Mouse (Mus musculus) embryonic facial prominence, embryonic 15.5 days (tissue): ENCODE results near the gene Gm28038. TPM values are rescaled to one million over a fixed set of nuclear protein-coding genes. Genes with fewer than 3 reads are reported as not detected.

Experiments
- ATAC-seq: fragments of 200-750 bp; cut with Nextera tagmentation; 2 replicates; pipeline ENCODE4 v1.8.0; 2017; ENCODE audit warnings: low read depth, moderate TSS enrichment; ENCODE audit not compliant: insufficient number of reproducible peaks, low FRiP score, low TSS enrichment
- H3K27ac ChIP-seq: fragments of 300-500 bp; sonication (generic); replicated peaks from 2 replicates; pipeline ENCODE4 v1.5.1; 2015; ENCODE audit warnings: mild to moderate bottlenecking, inconsistent platforms
- H3K27me3 ChIP-seq: fragments of 300-500 bp; sonication (generic); 2 replicates; pipeline ENCODE4 v1.6.1; 2015; ENCODE audit warnings: inconsistent platforms
- H3K36me3 ChIP-seq: fragments of 300-500 bp; sonication (generic); 2 replicates; pipeline ENCODE4 v1.6.1; 2015; ENCODE audit warnings: mild to moderate bottlenecking, inconsistent platforms
- H3K4me1 ChIP-seq: fragments of 300-500 bp; sonication (generic); 2 replicates; pipeline ENCODE4 v1.6.1; 2015; ENCODE audit warnings: inconsistent platforms
- H3K4me2 ChIP-seq: fragments of 300-500 bp; sonication (generic); replicated peaks from 2 replicates; pipeline ENCODE4 v1.6.1; 2015; ENCODE audit warnings: mild to moderate bottlenecking, inconsistent platforms
- H3K4me3 ChIP-seq: fragments of 300-500 bp; sonication (generic); replicated peaks from 2 replicates; pipeline ENCODE4 v1.5.1; 2015; ENCODE audit warnings: mild to moderate bottlenecking, inconsistent platforms
- H3K9ac ChIP-seq: fragments of 300-500 bp; sonication (generic); 2 replicates; pipeline ENCODE4 v1.6.1; 2015; ENCODE audit warnings: inconsistent platforms
- H3K9me3 ChIP-seq: fragments of 300-500 bp; sonication (generic); replicated peaks from 2 replicates; pipeline ENCODE4 v1.6.1; 2016; ENCODE audit warnings: inconsistent platforms
- WGBS: fragments of 180-500 bp; shearing (Covaris S2); methylation state at CpG from one replicate; pipeline ENCODE4 v1.1.7; 2015; 5-methylcytosine and 5-hydroxymethylcytosine counted together
- polyA plus RNA-seq: library from polyadenylated mRNA; unstranded; fragments of >200 nt; fragmentation: Nextera tagmentation; extraction: Ambion mirVana; gene quantifications from 2 replicates; pipeline ENCODE4 v1.2.1, GENCODE M21; 2015

Gene Gm28038
- polyA plus RNA-seq, 1 experiment from 2014 or later: not detected

- Histone ChIP-seq H3K4me2 (peak overlapping the region; percentile 95), H3K27ac (peak overlapping the region; percentile 34; the same call in 1 of the 2 replicates), H3K9me3 (no peaks in the 10 kb centered on the region), H3K27me3 (no peaks in the 10 kb centered on the region), H3K9ac (peak overlapping the region; percentile 67), H3K36me3 (peaks cover 6% of the 10 kb centered on the region; the same call in 1 of the 2 replicates), H3K4me3 (peak overlapping the region; percentile 80), H3K4me1 (peaks cover 22% of the 10 kb centered on the region)
- ATAC-seq: no peak
- 0% methylated on average over 10 of the region's 10 CpGs for WGBS
Observed at GRCm38 (mm10) chr2:30287027-30287373, 6.2 kb downstream of the Gm28038 start.

- H3K4me2 ChIP-seq: no peak overlapping the region
- WGBS: 68% methylated on average over 3 of the region's 3 CpGs
- peaks cover 67% of the 10 kb centered on the region for H3K36me3 ChIP-seq
Observed at GRCm38 (mm10) chr2:30299525-30299924, 18.7 kb downstream of the Gm28038 start.

GRCm38 (mm10) chr2:30299966-30300365 lies 19.1 kb downstream of the Gm28038 start:
- no peak overlapping the region for H3K4me3 ChIP-seq
- 90% methylated on average over 5 of the region's 5 CpGs for WGBS
- H3K36me3 ChIP-seq: peaks cover 70% of the 10 kb centered on the region
- H3K4me1 ChIP-seq: no peaks in the 10 kb centered on the region
- H3K9ac ChIP-seq: no peak overlapping the region
- ATAC-seq: no peak
- no peak overlapping the region for H3K27ac ChIP-seq
- H3K4me2 ChIP-seq: no peak overlapping the region
- H3K9me3 ChIP-seq: no peaks in the 10 kb centered on the region
- H3K27me3 ChIP-seq: no peaks in the 10 kb centered on the region

More at GRCm38 (mm10) chr2:30299525-30299924, 18.7 kb downstream of the Gm28038 start:
- H3K27me3 ChIP-seq: no peaks in the 10 kb centered on the region
- no peaks in the 10 kb centered on the region for H3K9me3 ChIP-seq
- H3K4me3 ChIP-seq: no peak overlapping the region
- H3K9ac ChIP-seq: no peak overlapping the region
- H3K27ac ChIP-seq: no peak overlapping the region
- no peaks in the 10 kb centered on the region for H3K4me1 ChIP-seq
- no peak for ATAC-seq

- Histone ChIP-seq H3K36me3 (peaks cover 97% of the 10 kb centered on the region), H3K4me1 (no peaks in the 10 kb centered on the region), H3K4me2 (no peak overlapping the region), H3K9ac (no peak overlapping the region), H3K27ac (no peak overlapping the region), H3K9me3 (no peaks in the 10 kb centered on the region), H3K27me3 (no peaks in the 10 kb centered on the region), H3K4me3 (no peak overlapping the region)
- ATAC-seq: no peak
- 93% methylated on average over 7 of the region's 7 CpGs for WGBS
Observed at GRCm38 (mm10) chr2:30306087-30306486, 25.2 kb downstream of the Gm28038 start.

- no peak for ATAC-seq
- no peak overlapping the region for H3K4me2 ChIP-seq
- no peak overlapping the region for H3K27ac ChIP-seq
- H3K9me3 ChIP-seq: no peaks in the 10 kb centered on the region
- H3K27me3 ChIP-seq: no peaks in the 10 kb centered on the region
- WGBS: 90% methylated on average over 3 of the region's 3 CpGs
- no peak overlapping the region for H3K9ac ChIP-seq
- no peak overlapping the region for H3K4me3 ChIP-seq
- H3K4me1 ChIP-seq: no peaks in the 10 kb centered on the region
- H3K36me3 ChIP-seq: peaks cover 91% of the 10 kb centered on the region
Observed at GRCm38 (mm10) chr2:30309351-30309750, 28.5 kb downstream of the Gm28038 start.

- peaks cover 91% of the 10 kb centered on the region for H3K36me3 ChIP-seq
- H3K4me3 ChIP-seq: no peak overlapping the region
- no peaks in the 10 kb centered on the region for H3K4me1 ChIP-seq
- no peak for ATAC-seq
- H3K9ac ChIP-seq: no peak overlapping the region
- H3K4me2 ChIP-seq: no peak overlapping the region
- H3K27ac ChIP-seq: no peak overlapping the region
- H3K27me3 ChIP-seq: no peaks in the 10 kb centered on the region
- no peaks in the 10 kb centered on the region for H3K9me3 ChIP-seq
- 91% methylated on average over 2 of the region's 2 CpGs for WGBS
Observed at GRCm38 (mm10) chr2:30311481-30311880, 30.6 kb downstream of the Gm28038 start.

GRCm38 (mm10) chr2:30316136-30316535 lies 35.3 kb downstream of the Gm28038 start:
- WGBS: 92% methylated on average over 4 of the region's 4 CpGs
- Histone ChIP-seq H3K4me2 (no peak overlapping the region), H3K4me3 (no peak overlapping the region), H3K9me3 (no peaks in the 10 kb centered on the region), H3K9ac (no peak overlapping the region), H3K27ac (no peak overlapping the region), H3K27me3 (no peaks in the 10 kb centered on the region), H3K4me1 (no peaks in the 10 kb centered on the region), H3K36me3 (peaks cover 87% of the 10 kb centered on the region)
- ATAC-seq: no peak

GRCm38 (mm10) chr2:30316955-30317354 lies 36.1 kb downstream of the Gm28038 start:
- WGBS: 88% methylated on average over 5 of the region's 5 CpGs
- Histone ChIP-seq H3K36me3 (peaks cover 90% of the 10 kb centered on the region), H3K9me3 (no peaks in the 10 kb centered on the region), H3K27me3 (no peaks in the 10 kb centered on the region), H3K4me1 (no peaks in the 10 kb centered on the region), H3K4me3 (no peak overlapping the region), H3K9ac (no peak overlapping the region), H3K27ac (no peak overlapping the region), H3K4me2 (no peak overlapping the region)
- no peak for ATAC-seq

- H3K4me2 ChIP-seq: no peak overlapping the region
Observed at GRCm38 (mm10) chr2:30319260-30319659, 38.4 kb downstream of the Gm28038 start.

GRCm38 (mm10) chr2:30323111-30323510 lies 42.3 kb downstream of the Gm28038 start:
- no peak overlapping the region for H3K4me2 ChIP-seq
- peaks cover 92% of the 10 kb centered on the region for H3K36me3 ChIP-seq
- no peak overlapping the region for H3K27ac ChIP-seq
- ATAC-seq: no peak
- no peaks in the 10 kb centered on the region for H3K27me3 ChIP-seq
- no peak overlapping the region for H3K9ac ChIP-seq
- no peaks in the 10 kb centered on the region for H3K9me3 ChIP-seq
- H3K4me1 ChIP-seq: no peaks in the 10 kb centered on the region
- WGBS: 90% methylated on average over 7 of the region's 7 CpGs
- H3K4me3 ChIP-seq: no peak overlapping the region

More at GRCm38 (mm10) chr2:30319260-30319659, 38.4 kb downstream of the Gm28038 start:
- 88% methylated on average over 4 of the region's 4 CpGs for WGBS
- no peak overlapping the region for H3K27ac ChIP-seq
- no peaks in the 10 kb centered on the region for H3K27me3 ChIP-seq
- H3K4me3 ChIP-seq: no peak overlapping the region
- H3K4me1 ChIP-seq: no peaks in the 10 kb centered on the region
- no peaks in the 10 kb centered on the region for H3K9me3 ChIP-seq
- H3K36me3 ChIP-seq: peaks cover 93% of the 10 kb centered on the region
- H3K9ac ChIP-seq: no peak overlapping the region
- ATAC-seq: no peak

GRCm38 (mm10) chr2:30325296-30325695 lies 44.5 kb downstream of the Gm28038 start:
- Histone ChIP-seq H3K9ac (no peak overlapping the region), H3K9me3 (no peaks in the 10 kb centered on the region), H3K4me2 (no peak overlapping the region), H3K36me3 (peaks cover 95% of the 10 kb centered on the region), H3K4me1 (no peaks in the 10 kb centered on the region), H3K27ac (no peak overlapping the region), H3K4me3 (no peak overlapping the region), H3K27me3 (no peaks in the 10 kb centered on the region)
- no peak for ATAC-seq
- WGBS: 88% methylated on average over 5 of the region's 5 CpGs

GRCm38 (mm10) chr2:30327276-30327675 lies 46.4 kb downstream of the Gm28038 start:
- no peak overlapping the region for H3K27ac ChIP-seq
- WGBS: 89% methylated on average over 7 of the region's 7 CpGs
- no peak for ATAC-seq
- H3K36me3 ChIP-seq: peaks cover 95% of the 10 kb centered on the region
- no peaks in the 10 kb centered on the region for H3K4me1 ChIP-seq
- no peak overlapping the region for H3K9ac ChIP-seq
- H3K27me3 ChIP-seq: no peaks in the 10 kb centered on the region
- H3K4me2 ChIP-seq: no peak overlapping the region
- H3K4me3 ChIP-seq: no peak overlapping the region
- H3K9me3 ChIP-seq: no peaks in the 10 kb centered on the region
